Mouse (Mus musculus) heart, embryonic 16.5 days (tissue): ENCODE measurements at regions not wholly inside any gene's neighbourhood (a gene's known extent, or its start where the extent isn't known, plus 50 kb on each side); places are given as distances from the start of the nearest gene placed in this dataset.

Experiments used
- ATAC-seq: fragments of 200-750 bp; cut with Nextera tagmentation; replicated peaks from 2 replicates; pipeline ENCODE4 v1.8.0; 2017; ENCODE audit warnings: moderate number of reproducible peaks; ENCODE audit not compliant: insufficient read depth, low FRiP score; ENCODE audit errors: extremely low read depth
- H3K27ac ChIP-seq: fragments of 300-500 bp; sonication (generic); 2 replicates; pipeline ENCODE4 v1.5.1; 2014; ENCODE audit warnings: mild to moderate bottlenecking, low read length, control low read depth, moderate library complexity
- H3K27me3 ChIP-seq: fragments of 300-500 bp; sonication (generic); 2 replicates; pipeline ENCODE4 v1.6.1; 2014; ENCODE audit warnings: low read length, mixed read lengths; ENCODE audit not compliant: control insufficient read depth, insufficient read depth
- H3K36me3 ChIP-seq: fragments of 300-500 bp; sonication (generic); 2 replicates; pipeline ENCODE4 v1.6.1; 2014; ENCODE audit not compliant: control insufficient read depth, insufficient read depth
- H3K4me1 ChIP-seq: fragments of 300-500 bp; sonication (generic); 2 replicates; pipeline ENCODE4 v1.6.1; 2014; ENCODE audit warnings: low read length, mixed read lengths; ENCODE audit not compliant: control insufficient read depth, insufficient read depth
- H3K4me2 ChIP-seq: fragments of 300-500 bp; sonication (generic); 2 replicates; pipeline ENCODE4 v1.6.1; 2014; ENCODE audit warnings: low read depth, mild to moderate bottlenecking, control low read depth, low read length
- H3K4me3 ChIP-seq: fragments of 300-500 bp; sonication (generic); 2 replicates; pipeline ENCODE4 v1.5.1; 2014; ENCODE audit warnings: mild to moderate bottlenecking, control low read depth, low read length
- H3K9ac ChIP-seq: fragments of 300-500 bp; sonication (generic); 2 replicates; pipeline ENCODE4 v1.6.1; 2014; ENCODE audit warnings: low read length, control low read depth
- H3K9me3 ChIP-seq: fragments of 300-500 bp; sonication (generic); replicated peaks from 2 replicates; pipeline ENCODE4 v1.6.1; 2016; ENCODE audit warnings: low read length; ENCODE audit not compliant: control insufficient read depth
- WGBS: fragments of 180-500 bp; shearing (Covaris S2); extraction: QIAGEN DNeasy Blood & Tissue Kit; methylation state at CpG from one replicate; pipeline ENCODE4 v1.1.7; 2014; 5-methylcytosine and 5-hydroxymethylcytosine counted together

DNA sequence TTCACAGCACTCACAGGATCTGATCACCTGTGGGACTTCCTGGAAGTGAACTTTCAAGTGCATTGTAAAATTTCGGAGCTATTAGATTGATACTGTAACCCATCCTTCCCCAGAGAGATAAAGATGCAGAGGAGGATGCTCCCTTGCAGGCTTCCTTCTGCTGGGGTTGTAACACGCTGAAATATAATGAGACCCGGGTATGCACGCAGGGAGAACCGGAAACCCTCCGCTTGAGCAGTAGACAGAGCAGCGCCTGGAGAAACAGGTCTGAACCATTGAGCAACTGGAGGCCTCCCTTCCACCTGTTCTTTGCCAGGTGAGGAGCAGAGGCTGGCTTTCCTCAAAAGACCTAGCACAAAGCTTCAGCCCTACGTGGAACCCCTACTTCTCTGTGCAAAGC lies 135.3 kb downstream of the Diras2 start:
- no peaks in the 10 kb centered on the region for H3K36me3 ChIP-seq
- H3K9ac ChIP-seq, result no peak overlapping the region
- H3K27ac ChIP-seq, result no peak overlapping the region
- no peak overlapping the region for H3K4me3 ChIP-seq
- H3K4me2 ChIP-seq, result no peak overlapping the region
- H3K27me3 ChIP-seq, result no peaks in the 10 kb centered on the region
- no peak for ATAC-seq
- no peaks in the 10 kb centered on the region for H3K4me1 ChIP-seq
- WGBS, result 82% methylated on average over 8 of the region's 8 CpGs
- no peaks in the 10 kb centered on the region for H3K9me3 ChIP-seq

DNA sequence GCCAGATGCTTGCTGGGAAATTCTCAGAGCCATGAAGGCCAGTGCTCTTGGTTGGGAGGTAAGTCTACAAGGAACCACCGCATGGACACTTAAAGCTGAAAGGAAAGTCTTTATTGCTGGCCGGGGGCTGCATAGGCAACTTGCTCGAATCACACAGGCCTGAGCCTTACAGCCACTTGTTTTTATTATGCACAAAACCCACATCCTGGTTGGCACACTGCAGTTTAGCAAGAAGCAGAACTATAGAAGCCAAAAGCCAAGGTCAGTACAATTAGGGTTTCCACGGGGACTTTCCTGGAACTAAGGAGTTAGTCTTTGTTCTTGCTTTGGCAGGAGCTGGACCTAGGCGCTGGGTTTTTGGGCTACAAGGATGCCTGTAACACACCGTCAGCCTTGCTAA lies 132.7 kb downstream of the Diras2 start:
- no peaks in the 10 kb centered on the region for H3K4me1 ChIP-seq
- no peaks in the 10 kb centered on the region for H3K27me3 ChIP-seq
- H3K9me3 ChIP-seq, result no peaks in the 10 kb centered on the region
- H3K4me2 ChIP-seq, result no peak overlapping the region
- no peak overlapping the region for H3K4me3 ChIP-seq
- no peak overlapping the region for H3K27ac ChIP-seq
- 88% methylated on average over 6 of the region's 6 CpGs for WGBS
- no peak overlapping the region for H3K9ac ChIP-seq
- H3K36me3 ChIP-seq, result no peaks in the 10 kb centered on the region
- no peak for ATAC-seq

DNA sequence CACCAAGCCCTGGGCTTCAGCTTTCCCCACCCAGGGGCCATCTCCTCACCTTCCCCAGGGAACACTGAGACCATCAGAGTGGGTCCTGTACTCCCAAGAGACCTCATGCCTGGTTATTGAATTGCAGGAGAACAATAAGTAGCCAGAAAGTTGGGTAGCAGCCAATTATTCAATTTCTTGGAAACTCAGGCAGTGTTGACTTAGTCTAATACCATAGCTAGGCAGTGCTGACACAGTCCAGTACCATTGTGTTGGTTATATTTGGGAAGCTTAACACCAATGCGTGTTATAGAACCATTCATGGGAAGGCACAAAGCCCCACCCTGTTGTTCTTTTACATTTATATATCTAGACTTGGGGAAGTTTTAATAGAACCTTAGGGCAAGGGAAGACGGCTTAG lies 131.9 kb downstream of the Diras2 start:
- 81% methylated on average over 2 of the region's 2 CpGs for WGBS
- Histone ChIP-seq H3K4me1 (no peaks in the 10 kb centered on the region), H3K9me3 (no peaks in the 10 kb centered on the region), H3K36me3 (no peaks in the 10 kb centered on the region), H3K27me3 (no peaks in the 10 kb centered on the region), H3K4me2 (no peak overlapping the region), H3K27ac (no peak overlapping the region), H3K4me3 (no peak overlapping the region), H3K9ac (no peak overlapping the region)
- no peak for ATAC-seq

DNA sequence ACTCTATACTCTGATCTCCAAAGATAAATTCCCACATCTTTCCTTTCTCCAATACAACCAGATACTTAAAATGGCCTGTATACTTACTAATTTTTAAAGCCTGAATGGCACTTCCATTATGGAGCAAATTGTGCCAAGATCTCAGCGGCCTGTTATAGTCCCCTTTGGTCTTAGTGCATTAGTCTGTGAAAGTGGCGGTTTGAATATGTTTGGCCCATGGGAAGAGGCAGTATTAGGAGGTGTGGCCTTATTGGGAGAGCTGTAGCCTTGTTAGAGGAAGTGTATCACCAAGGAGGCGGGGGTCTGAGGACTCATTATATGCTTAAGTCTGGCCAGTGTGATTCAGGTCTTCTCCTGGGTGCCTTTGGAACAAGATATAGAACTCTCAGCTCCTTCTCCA lies 127.3 kb downstream of the Diras2 start:
- H3K27ac ChIP-seq, result no peak overlapping the region
- H3K4me3 ChIP-seq, result no peak overlapping the region
- H3K4me2 ChIP-seq, result no peak overlapping the region
- H3K4me1 ChIP-seq, result no peaks in the 10 kb centered on the region
- no peaks in the 10 kb centered on the region for H3K36me3 ChIP-seq
- ATAC-seq, result no peak
- H3K27me3 ChIP-seq, result no peaks in the 10 kb centered on the region
- no peaks in the 10 kb centered on the region for H3K9me3 ChIP-seq
- no peak overlapping the region for H3K9ac ChIP-seq
- WGBS, result 82% methylated on average over 3 of the region's 3 CpGs

DNA sequence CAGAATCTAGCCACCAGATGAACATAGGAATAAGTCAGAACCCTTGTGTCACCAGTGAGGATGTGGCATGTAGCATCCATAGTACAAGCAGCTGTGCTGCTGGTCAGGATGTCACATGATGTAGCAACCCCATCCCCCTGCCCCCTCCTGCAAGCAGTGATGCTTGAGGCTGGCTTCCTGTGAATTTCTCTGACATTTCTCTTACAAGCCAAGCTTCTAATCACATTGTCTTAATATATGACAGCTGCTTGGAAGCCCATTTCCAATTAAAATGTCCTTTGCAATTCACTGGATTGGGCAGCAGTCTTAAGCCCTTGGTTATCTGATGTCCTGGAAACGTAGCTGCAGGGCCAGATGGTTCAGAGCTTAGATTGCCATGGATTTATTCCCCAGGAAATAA lies 114.8 kb downstream of the Diras2 start:
- no peaks in the 10 kb centered on the region for H3K27me3 ChIP-seq
- no peak overlapping the region for H3K9ac ChIP-seq
- H3K4me3 ChIP-seq, result no peak overlapping the region
- H3K9me3 ChIP-seq, result peaks cover 3% of the 10 kb centered on the region; the same call in 1 of the 2 replicates
- H3K36me3 ChIP-seq, result no peaks in the 10 kb centered on the region
- no peaks in the 10 kb centered on the region for H3K4me1 ChIP-seq
- H3K27ac ChIP-seq, result no peak overlapping the region
- no peak overlapping the region for H3K4me2 ChIP-seq
- 60% methylated on average over 1 of the region's 1 CpGs for whole genome bisulfite sequencing
- no peak for ATAC-seq

DNA sequence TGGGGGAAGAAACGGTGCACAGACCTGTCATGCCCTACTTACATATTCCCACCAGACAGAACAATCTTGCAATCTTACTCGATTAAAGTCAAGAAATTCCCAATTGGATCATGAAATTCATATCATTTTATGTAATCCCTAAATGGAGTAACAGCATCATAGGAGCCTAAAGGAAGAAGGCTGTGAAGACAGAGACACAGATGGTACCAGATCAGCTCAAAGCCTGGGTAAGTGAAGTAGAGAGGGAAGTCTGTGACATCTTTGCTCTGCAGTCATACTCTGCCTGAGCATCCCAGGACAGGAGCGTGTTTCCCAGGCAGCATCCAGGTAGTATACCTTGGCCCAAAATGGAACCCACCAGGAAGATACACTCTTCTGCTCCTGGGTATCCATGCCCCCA lies 108.6 kb downstream of the Diras2 start:
- Histone ChIP-seq H3K4me1 (no peaks in the 10 kb centered on the region), H3K27ac (no peak overlapping the region), H3K9me3 (no peaks in the 10 kb centered on the region), H3K27me3 (no peaks in the 10 kb centered on the region), H3K4me3 (no peak overlapping the region), H3K36me3 (no peaks in the 10 kb centered on the region), H3K9ac (no peak overlapping the region), H3K4me2 (no peak overlapping the region)
- WGBS, result 84% methylated on average over 3 of the region's 3 CpGs
- ATAC-seq, result no peak

DNA sequence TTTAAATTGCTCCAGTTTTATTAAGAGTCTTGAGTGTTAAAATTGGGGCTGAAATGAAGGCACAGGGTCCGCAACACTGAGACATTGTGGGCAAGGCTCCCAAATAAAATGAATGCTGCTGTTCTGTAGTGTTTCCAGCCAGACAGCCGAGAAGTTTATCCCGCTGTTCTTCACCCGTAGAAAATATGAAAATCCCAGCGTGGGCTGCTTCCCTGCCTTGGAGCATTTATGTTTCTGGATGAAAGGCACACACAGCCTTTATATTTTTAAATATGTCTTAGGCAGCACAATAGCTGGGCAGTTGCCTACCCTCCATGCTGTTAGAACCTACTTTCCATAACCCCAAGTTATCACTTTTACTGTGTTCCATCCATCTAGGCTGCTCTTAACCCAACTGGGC lies 102.6 kb downstream of the Diras2 start:
- Histone ChIP-seq H3K36me3 (no peaks in the 10 kb centered on the region), H3K4me2 (no peak overlapping the region), H3K4me1 (no peaks in the 10 kb centered on the region), H3K4me3 (no peak overlapping the region), H3K9ac (no peak overlapping the region), H3K27ac (no peak overlapping the region), H3K9me3 (no peaks in the 10 kb centered on the region), H3K27me3 (no peaks in the 10 kb centered on the region)
- no peak for ATAC-seq
- 84% methylated on average over 5 of the region's 5 CpGs for WGBS

DNA sequence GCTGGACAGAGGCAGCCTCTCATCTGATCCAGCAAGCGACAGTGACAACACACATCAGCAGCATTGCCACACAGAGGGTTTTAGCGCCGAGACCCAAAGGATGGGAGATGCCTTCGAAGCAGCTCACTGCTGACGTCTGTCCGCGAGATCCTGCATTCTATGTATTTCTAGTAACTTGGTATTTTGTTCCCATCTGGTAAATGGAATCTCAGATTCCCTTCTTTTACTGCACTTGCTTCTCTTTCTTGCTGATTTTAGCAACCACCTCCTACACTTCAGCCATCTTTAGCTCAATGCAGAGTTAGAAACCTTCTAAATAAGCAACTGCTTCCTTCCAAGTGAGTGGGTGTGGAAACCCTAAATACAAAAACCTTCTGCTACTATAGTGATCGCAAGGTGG lies 94.3 kb downstream of the Diras2 start:
- Histone ChIP-seq H3K4me3 (no peak overlapping the region), H3K36me3 (no peaks in the 10 kb centered on the region), H3K9ac (no peak overlapping the region), H3K9me3 (no peaks in the 10 kb centered on the region), H3K4me1 (no peaks in the 10 kb centered on the region), H3K27ac (no peak overlapping the region), H3K4me2 (no peak overlapping the region), H3K27me3 (no peaks in the 10 kb centered on the region)
- ATAC-seq, result no peak
- 67% methylated on average over 8 of the region's 8 CpGs for WGBS

DNA sequence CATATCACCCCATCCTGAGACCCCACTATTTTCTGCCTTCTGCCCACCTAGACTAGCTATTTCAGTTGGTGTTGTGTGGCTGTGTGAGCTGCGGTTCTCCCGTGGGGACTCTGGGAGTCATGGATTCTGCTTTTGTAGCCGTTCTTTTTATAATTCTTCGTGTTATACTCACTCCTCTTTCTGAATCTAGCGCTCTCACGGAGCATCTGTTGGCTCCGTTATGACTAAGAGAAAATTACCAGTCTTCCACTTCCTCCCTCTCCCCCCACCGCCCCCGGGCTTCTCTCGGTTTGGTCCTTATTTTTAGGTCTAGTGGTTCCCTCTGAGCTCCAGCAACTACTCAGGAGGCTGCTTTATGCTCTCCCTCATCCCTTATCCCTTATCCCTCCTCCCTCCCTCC lies 85.6 kb downstream of the Diras2 start:
- Histone ChIP-seq H3K4me3 (no peak overlapping the region), H3K27ac (no peak overlapping the region), H3K36me3 (no peaks in the 10 kb centered on the region), H3K27me3 (no peaks in the 10 kb centered on the region), H3K9ac (no peak overlapping the region), H3K9me3 (no peaks in the 10 kb centered on the region), H3K4me2 (no peak overlapping the region), H3K4me1 (no peaks in the 10 kb centered on the region)
- no peak for ATAC-seq
- WGBS, result 71% methylated on average over 10 of the region's 10 CpGs

DNA sequence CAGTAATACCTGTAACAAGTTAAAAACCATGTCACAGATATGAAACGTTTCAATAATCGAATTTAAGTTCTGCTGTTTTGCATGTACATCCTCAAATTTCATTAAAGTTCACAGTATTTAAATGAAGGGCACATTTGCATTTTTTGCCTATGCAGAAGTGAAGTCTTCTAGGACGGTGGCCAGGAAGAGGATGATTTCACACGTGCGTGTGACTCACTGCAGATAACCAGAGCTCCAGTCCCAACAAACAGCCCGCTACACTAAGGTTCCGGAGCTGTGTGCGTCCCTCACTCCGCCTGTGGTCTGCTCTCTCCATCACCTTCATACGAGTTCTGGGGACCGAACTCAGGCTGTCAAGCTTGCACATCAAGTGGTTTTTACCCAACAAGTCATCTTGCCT lies 82.2 kb downstream of the Diras2 start:
- Histone ChIP-seq H3K4me3 (no peak overlapping the region), H3K4me2 (no peak overlapping the region), H3K27ac (no peak overlapping the region), H3K36me3 (no peaks in the 10 kb centered on the region), H3K27me3 (no peaks in the 10 kb centered on the region), H3K4me1 (no peaks in the 10 kb centered on the region), H3K9me3 (no peaks in the 10 kb centered on the region), H3K9ac (no peak overlapping the region)
- 60% methylated on average over 11 of the region's 11 CpGs for WGBS
- no peak for ATAC-seq
